Mouse (Mus musculus) thymus, adult 2 months (tissue): Measurements from ENCODE around the gene Pde10a. TPM values are rescaled to one million over a fixed set of nuclear protein-coding genes. Genes with fewer than 3 reads are reported as not detected.

Source experiments
- DNase-seq: peaks from one replicate; pipeline ENCODE4 v3.0.0; 2021
- H3K27ac ChIP-seq: fragments of 200-500 bp; 2 replicates; pipeline ENCODE4 v1.5.1; 2012; ENCODE audit warnings: low read length, control low read depth; ENCODE audit not compliant: control insufficient read depth, insufficient read depth
- H3K27me3 ChIP-seq: fragments of 200-500 bp; 2 replicates; pipeline ENCODE4 v1.6.1; 2012; ENCODE audit warnings: mild to moderate bottlenecking, low read length, moderate library complexity, mixed read lengths; ENCODE audit not compliant: control insufficient read depth, insufficient read depth
- H3K36me3 ChIP-seq: fragments of 200-500 bp; 2 replicates; pipeline ENCODE4 v1.6.1; 2012; ENCODE audit warnings: mild to moderate bottlenecking, low read length, moderate library complexity; ENCODE audit not compliant: control insufficient read depth, insufficient read depth
- H3K4me1 ChIP-seq: fragments of 200-500 bp; replicated peaks from 2 replicates; pipeline ENCODE4 v1.6.1; 2012; ENCODE audit warnings: low read length; ENCODE audit not compliant: control insufficient read depth, insufficient read depth
- H3K4me3 ChIP-seq: fragments of 200-500 bp; 2 replicates; pipeline ENCODE4 v1.5.1; 2012; ENCODE audit warnings: mild to moderate bottlenecking, low read length, control low read depth, moderate library complexity; ENCODE audit not compliant: control insufficient read depth, insufficient read depth
- CTCF ChIP-seq: fragments of 200-500 bp; IDR thresholded peaks from 2 replicates; pipeline ENCODE4 v1.5.1; 2012; ENCODE audit warnings: mild to moderate bottlenecking, control low read depth, low read length, moderate library complexity, borderline replicate concordance; ENCODE audit not compliant: control insufficient read depth, poor library complexity, insufficient read depth; ENCODE audit errors: extremely low read depth
- POLR2A ChIP-seq: fragments of 200-500 bp; IDR thresholded peaks from 2 replicates; pipeline ENCODE4 v1.6.1; 2012; ENCODE audit warnings: mild to moderate bottlenecking, low read length, control low read depth, moderate library complexity; ENCODE audit not compliant: control insufficient read depth, poor library complexity, insufficient read depth; ENCODE audit errors: extremely low read depth
- WGBS: fragments of 180-500 bp; shearing (Covaris S2); methylation state at CpG from one replicate; pipeline ENCODE4 v1.1.7; 2018; 5-methylcytosine and 5-hydroxymethylcytosine counted together
- polyA plus RNA-seq: library from polyadenylated mRNA; depleted of rRNA; stranded (reverse); fragments of >200 nt; gene quantifications from 2 replicates; pipeline ENCODE4 v1.2.3, GENCODE M21; 2012

The Pde10a gene
- polyA plus RNA-seq, 1 experiment, result 4.8 TPM

- no peak for DNase-seq
- H3K4me3 ChIP-seq, result no peak overlapping the region
- TF ChIP-seq POLR2A (no peak), CTCF (no peak)
- 97% methylated on average over 6 of the region's 6 CpGs for WGBS
- no peak overlapping the region for H3K27ac ChIP-seq
- no peaks in the 10 kb centered on the region for H3K4me1 ChIP-seq
- H3K36me3 ChIP-seq, result no peaks in the 10 kb centered on the region
- H3K27me3 ChIP-seq, result no peaks in the 10 kb centered on the region
Measured at GRCm38 (mm10) chr17:8785908-8786307, 260.7 kb downstream of the Pde10a start.

- DNase-seq, result no peak
- Histone ChIP-seq H3K36me3 (no peaks in the 10 kb centered on the region), H3K4me1 (no peaks in the 10 kb centered on the region), H3K27me3 (no peaks in the 10 kb centered on the region), H3K27ac (no peak overlapping the region), H3K4me3 (no peak overlapping the region)
- TF ChIP-seq CTCF, result no peak
- no peak for TF ChIP-seq POLR2A
- 89% methylated on average over 4 of the region's 4 CpGs for WGBS
Measured at GRCm38 (mm10) chr17:8786484-8786883, 261.3 kb downstream of the Pde10a start.

GRCm38 (mm10) chr17:8787762-8788161 is 262.6 kb downstream of the Pde10a start:
- 91% methylated on average over 8 of the region's 8 CpGs for WGBS
- no peak for TF ChIP-seq POLR2A
- no peak overlapping the region for H3K27ac ChIP-seq
- no peaks in the 10 kb centered on the region for H3K4me1 ChIP-seq
- DNase-seq, result no peak
- no peaks in the 10 kb centered on the region for H3K36me3 ChIP-seq
- H3K27me3 ChIP-seq, result no peaks in the 10 kb centered on the region
- no peak overlapping the region for H3K4me3 ChIP-seq

- H3K27ac ChIP-seq, result no peak overlapping the region
- no peaks in the 10 kb centered on the region; the same call in 1 of the 2 replicates for H3K27me3 ChIP-seq
- DNase-seq, result no peak
- H3K4me1 ChIP-seq, result no peaks in the 10 kb centered on the region
- TF ChIP-seq CTCF (no peak), POLR2A (no peak)
- 91% methylated on average over 4 of the region's 4 CpGs for WGBS
- no peaks in the 10 kb centered on the region for H3K36me3 ChIP-seq
- H3K4me3 ChIP-seq, result no peak overlapping the region
Measured at GRCm38 (mm10) chr17:8791561-8791960, 266.4 kb downstream of the Pde10a start.

- no peaks in the 10 kb centered on the region for H3K4me1 ChIP-seq
Measured at GRCm38 (mm10) chr17:8792611-8793010, 267.4 kb downstream of the Pde10a start.

GRCm38 (mm10) chr17:8797624-8798023 is 272.5 kb downstream of the Pde10a start:
- no peak for TF ChIP-seq POLR2A
- TF ChIP-seq CTCF, result no peak
- DNase-seq, result no peak
- Histone ChIP-seq H3K27me3 (peaks cover 32% of the 10 kb centered on the region), H3K27ac (no peak overlapping the region), H3K4me3 (no peak overlapping the region), H3K36me3 (no peaks in the 10 kb centered on the region), H3K4me1 (peaks cover 25% of the 10 kb centered on the region)
- WGBS, result 7% methylated on average over 2 of the region's 2 CpGs

More at GRCm38 (mm10) chr17:8792611-8793010, 267.4 kb downstream of the Pde10a start:
- no peaks in the 10 kb centered on the region for H3K36me3 ChIP-seq
- H3K27ac ChIP-seq, result no peak overlapping the region
- no peak overlapping the region for H3K4me3 ChIP-seq
- TF ChIP-seq CTCF, result no peak
- 71% methylated on average over 7 of the region's 7 CpGs for WGBS
- H3K27me3 ChIP-seq, result no peaks in the 10 kb centered on the region; the same call in 1 of the 2 replicates
- no peak for DNase-seq

- Histone ChIP-seq H3K4me1 (peaks cover 25% of the 10 kb centered on the region), H3K36me3 (no peaks in the 10 kb centered on the region), H3K4me3 (no peak overlapping the region), H3K27me3 (peaks cover 38% of the 10 kb centered on the region), H3K27ac (no peak overlapping the region)
- no peak for TF ChIP-seq CTCF
- TF ChIP-seq POLR2A, result no peak
- DNase-seq, result no peak
- WGBS, result 11% methylated on average over 12 of the region's 12 CpGs
Measured at GRCm38 (mm10) chr17:8798531-8799295, 273.5 kb downstream of the Pde10a start.
